Mouse (Mus musculus): ENCODE data around the gene Klk10. TPM values are rescaled to one million over a fixed set of nuclear protein-coding genes. Genes with fewer than 3 reads are reported as not detected.

Gene Klk10
- polyA plus RNA-seq, 1 experiment from 2014 or later, result 0.10 TPM

Other genes with a start within 250 kb of the Klk10 start
- gene Cd33, start 236.6 kb upstream of the Klk10 start, polyA plus RNA-seq (2015; fragmentation: Nextera tagmentation; extraction: Ambion mirVana), result 1.3 and 1.8 TPM in 2 replicates
- 6.7 and 7.5 TPM in 2 replicates for gene Zfp658, start 218.8 kb upstream of the Klk10 start, polyA plus RNA-seq (2015; fragmentation: Nextera tagmentation; extraction: Ambion mirVana)
- gene Zfp719, start 201.4 kb upstream of the Klk10 start, polyA plus RNA-seq (2015; fragmentation: Nextera tagmentation; extraction: Ambion mirVana), result 13.3 and 13.7 TPM in 2 replicates
- 0.32 and 0.42 TPM in 2 replicates for gene Zfp819, start 173.9 kb upstream of the Klk10 start, polyA plus RNA-seq (2015; fragmentation: Nextera tagmentation; extraction: Ambion mirVana)
- gene Ceacam18, start 146.3 kb upstream of the Klk10 start, polyA plus RNA-seq (2015; fragmentation: Nextera tagmentation; extraction: Ambion mirVana), result 0.36 TPM in 1 of 2 replicates, not detected in the other
- gene Siglece, start 120.9 kb upstream of the Klk10 start, polyA plus RNA-seq (2015; fragmentation: Nextera tagmentation; extraction: Ambion mirVana), result 0.23 and 0.56 TPM in 2 replicates
- gene Ctu1, start 109.0 kb upstream of the Klk10 start, polyA plus RNA-seq (2015; fragmentation: Nextera tagmentation; extraction: Ambion mirVana), result 19.9 and 22.3 TPM in 2 replicates
- gene Klk14, start 90.6 kb upstream of the Klk10 start, polyA plus RNA-seq (2015; fragmentation: Nextera tagmentation; extraction: Ambion mirVana), result not detected in 2 replicates
- gene Klk13, start 68.5 kb upstream of the Klk10 start, polyA plus RNA-seq (2015; fragmentation: Nextera tagmentation; extraction: Ambion mirVana), result 0.17 and 0.38 TPM in 2 replicates
- not detected in 2 replicates for gene Klk12, start 12.1 kb upstream of the Klk10 start, polyA plus RNA-seq (2015; fragmentation: Nextera tagmentation; extraction: Ambion mirVana)
- gene Klk11, start 6.4 kb upstream of the Klk10 start, polyA plus RNA-seq (2015; fragmentation: Nextera tagmentation; extraction: Ambion mirVana), result 0.33 TPM in 1 of 2 replicates, not detected in the other
- 0.23 TPM in 1 of 2 replicates, not detected in the other for gene Klk9, start 10.9 kb downstream of the Klk10 start, polyA plus RNA-seq (2015; fragmentation: Nextera tagmentation; extraction: Ambion mirVana)
- gene Klk8, start 16.5 kb downstream of the Klk10 start, polyA plus RNA-seq (2015; fragmentation: Nextera tagmentation; extraction: Ambion mirVana), result 12.6 and 15.5 TPM in 2 replicates
- gene Klk7, start 30.3 kb downstream of the Klk10 start, polyA plus RNA-seq (2015; fragmentation: Nextera tagmentation; extraction: Ambion mirVana), result 0.24 TPM in 1 of 2 replicates, not detected in the other
- not detected in 2 replicates for gene Klk6, start 43.5 kb downstream of the Klk10 start, polyA plus RNA-seq (2015; fragmentation: Nextera tagmentation; extraction: Ambion mirVana)
- gene Klk5, start 60.9 kb downstream of the Klk10 start, polyA plus RNA-seq (2015; fragmentation: Nextera tagmentation; extraction: Ambion mirVana), result not detected in 2 replicates
- gene Klk4, start 100.1 kb downstream of the Klk10 start, polyA plus RNA-seq (2015; fragmentation: Nextera tagmentation; extraction: Ambion mirVana), result 0.28 TPM in 1 of 2 replicates, not detected in the other
- not detected in 2 replicates for gene Klk15, start 152.7 kb downstream of the Klk10 start, polyA plus RNA-seq (2015; fragmentation: Nextera tagmentation; extraction: Ambion mirVana)
- gene Klk1b8, start 169.6 kb downstream of the Klk10 start, polyA plus RNA-seq (2015; fragmentation: Nextera tagmentation; extraction: Ambion mirVana), result not detected in 2 replicates
- not detected in 2 replicates for gene Klk1b1, start 185.7 kb downstream of the Klk10 start, polyA plus RNA-seq (2015; fragmentation: Nextera tagmentation; extraction: Ambion mirVana)
- gene Klk1b9, start 195.0 kb downstream of the Klk10 start, polyA plus RNA-seq (2015; fragmentation: Nextera tagmentation; extraction: Ambion mirVana), result not detected in 2 replicates
- gene Klk1b11, start 214.8 kb downstream of the Klk10 start, polyA plus RNA-seq (2015; fragmentation: Nextera tagmentation; extraction: Ambion mirVana), result not detected in 2 replicates
- gene Klk1b26, start 231.1 kb downstream of the Klk10 start, polyA plus RNA-seq (2015; fragmentation: Nextera tagmentation; extraction: Ambion mirVana), result not detected in 2 replicates